Mouse (Mus musculus): ENCODE measurements around the gene Pfkfb4.
A peak's percentile ranks its signal among the peaks of the same experiment; 100 is the strongest.

The Pfkfb4 gene

GRCm38 (mm10) chr9:108991428-108992084 is at the start of gene Pfkfb4:
Gene Pfkfb4 (plus strand): TSS chr9:108991778.
- peak; percentile 99 for DNase-seq (ENCODE audit: low read depth, low spot score)

GRCm38 (mm10) chr9:108945111-108945510 is 46.5 kb upstream of the Pfkfb4 start:
- DNase-seq (ENCODE audit: low read depth, low spot score), result no peak

DNA sequence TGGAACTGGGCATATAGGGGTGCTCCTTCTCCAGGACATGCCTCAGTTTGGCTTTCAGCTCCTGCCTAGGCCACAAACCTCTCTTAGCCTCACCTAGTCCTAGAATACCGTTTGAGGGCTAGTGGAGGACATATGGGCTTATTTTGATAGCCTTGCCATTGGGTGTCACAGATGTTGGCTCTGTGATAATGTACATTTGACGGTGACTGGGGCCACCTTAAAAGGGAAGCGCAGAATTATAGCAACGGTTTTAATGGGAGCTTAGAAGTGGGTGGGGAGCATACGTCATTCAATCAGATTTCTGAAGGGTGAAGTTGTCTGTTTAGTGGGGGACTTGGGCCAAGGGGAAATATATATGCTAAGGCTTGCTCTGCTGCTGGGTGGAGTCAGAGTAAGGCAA is 46.0 kb upstream of the Pfkfb4 start:
- no peak for DNase-seq (ENCODE audit: low read depth, low spot score)

- peak; percentile 64 for DNase-seq (ENCODE audit: low read depth, low spot score)
These were observed 42.2 kb upstream of the Pfkfb4 start for GRCm38 (mm10) chr9:108949231-108949966.

GRCm38 (mm10) chr9:108949967-108950728 is 41.4 kb upstream of the Pfkfb4 start:
- DNase-seq (ENCODE audit: low read depth, low spot score), result peak; percentile 72

DNA sequence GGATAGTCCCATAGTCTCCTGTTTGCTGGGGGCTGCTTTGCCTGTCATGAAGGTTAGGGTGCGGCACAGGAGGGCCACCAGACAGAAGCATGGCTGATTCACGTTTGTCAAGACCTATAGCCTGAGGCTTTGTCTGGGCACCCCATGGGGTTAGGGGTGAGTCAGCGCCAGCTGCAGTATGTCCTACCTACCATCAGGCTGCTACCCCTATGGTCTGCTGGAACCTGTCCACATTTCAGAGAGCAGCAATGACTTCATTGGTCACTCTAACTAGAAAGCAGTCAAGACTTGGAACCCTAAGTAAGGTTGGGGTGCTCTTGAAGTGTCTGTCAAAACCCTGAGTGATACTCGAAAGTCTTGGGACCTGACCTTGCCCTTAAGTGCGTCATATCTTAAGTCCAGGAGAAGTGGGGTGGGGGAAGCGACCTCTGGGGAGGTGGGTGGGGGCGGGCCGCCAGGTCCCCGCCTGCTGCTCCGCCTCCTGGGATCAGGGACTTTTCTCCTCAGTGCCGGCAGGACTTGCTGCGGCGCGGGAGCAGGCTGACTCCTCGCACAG is 38.4 kb upstream of the Pfkfb4 start, which contains the start of gene Col7a1:
TSS of gene Col7a1 (plus strand) at position 506 of the 556 bp plus-strand sequence.
- DNase-seq (ENCODE audit: low read depth, low spot score), result no peak

DNA sequence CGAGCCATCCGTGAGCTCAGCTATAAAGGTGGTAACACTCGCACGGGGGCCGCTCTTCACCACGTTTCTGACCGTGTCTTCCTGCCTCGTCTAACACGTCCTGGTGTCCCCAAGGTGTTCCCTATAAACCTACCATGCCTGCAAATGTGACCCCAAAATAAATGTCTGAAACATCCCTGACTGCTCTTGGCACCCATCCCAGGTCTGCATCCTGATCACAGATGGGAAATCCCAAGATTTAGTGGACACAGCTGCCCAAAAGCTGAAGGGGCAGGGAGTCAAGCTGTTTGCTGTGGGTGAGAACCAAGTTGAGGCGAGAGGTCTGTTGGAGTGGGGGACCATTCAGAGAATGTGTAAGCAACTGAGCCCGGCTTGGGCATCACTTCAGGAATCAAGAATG is 36.3 kb upstream of the Pfkfb4 start:
- DNase-seq (ENCODE audit: low read depth, low spot score), result no peak

- DNase-seq (ENCODE audit: low read depth, low spot score), result no peak
These were observed 35.7 kb upstream of the Pfkfb4 start for GRCm38 (mm10) chr9:108955846-108956245.

DNA sequence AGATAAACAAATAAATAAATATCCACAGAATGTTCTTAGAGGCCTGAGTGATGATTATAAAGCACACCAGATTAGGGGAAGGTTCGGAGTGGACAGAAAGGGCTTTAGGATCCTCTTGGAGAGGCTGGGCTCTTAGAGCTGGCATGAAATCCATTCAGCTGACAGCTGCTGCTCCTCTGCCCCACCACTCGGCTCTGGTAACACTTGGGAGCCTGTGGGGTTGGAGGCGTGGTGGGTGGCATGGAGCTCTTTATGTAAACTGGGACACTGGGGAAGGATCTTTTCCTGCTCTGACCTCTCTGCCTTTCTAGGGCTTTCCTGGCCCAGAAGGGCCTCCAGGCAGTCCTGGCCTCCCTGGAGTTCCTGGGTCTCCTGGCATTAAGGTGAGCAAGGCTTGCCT is 28.0 kb upstream of the Pfkfb4 start:
- DNase-seq (ENCODE audit: low read depth, low spot score), result peak; percentile 69

DNA sequence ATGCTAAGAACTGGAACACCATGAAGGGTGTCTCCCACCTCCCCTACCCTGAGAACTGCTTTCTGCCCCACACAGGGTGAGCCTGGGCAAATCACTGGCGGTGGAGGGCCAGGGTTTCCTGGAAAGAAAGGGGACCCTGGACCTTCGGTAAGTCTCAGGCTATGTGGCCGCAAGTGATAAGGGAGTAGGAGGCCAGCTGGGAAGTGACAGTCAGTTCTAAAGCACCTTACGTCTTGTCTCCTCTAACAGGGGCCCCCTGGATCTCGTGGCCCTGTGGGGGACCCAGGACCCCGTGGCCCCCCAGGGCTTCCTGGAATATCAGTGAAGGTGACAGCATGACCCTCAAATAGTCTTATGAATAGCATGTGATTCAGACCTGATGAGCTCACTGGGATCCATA is 27.2 kb upstream of the Pfkfb4 start:
- no peak for DNase-seq (ENCODE audit: low read depth, low spot score)

DNA sequence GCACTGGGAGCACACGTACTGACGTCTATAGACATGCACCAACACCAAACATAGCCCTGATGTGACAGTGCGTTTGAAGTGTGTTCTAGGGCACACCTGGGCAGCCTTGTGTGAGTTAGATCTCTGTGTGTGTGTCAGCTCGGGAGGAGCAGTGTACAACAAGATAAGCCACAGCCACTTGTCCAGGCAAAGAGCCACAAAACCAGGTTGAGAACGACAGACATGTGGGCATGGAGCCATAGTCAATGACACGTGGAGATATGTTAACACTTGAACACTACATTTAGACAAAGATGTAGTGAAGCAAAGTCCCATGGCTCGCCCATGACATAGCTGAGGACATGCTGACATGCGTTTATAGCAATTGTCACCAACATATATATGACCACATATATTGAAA is 21.0 kb upstream of the Pfkfb4 start:
- no peak for DNase-seq (ENCODE audit: low read depth, low spot score)

DNA sequence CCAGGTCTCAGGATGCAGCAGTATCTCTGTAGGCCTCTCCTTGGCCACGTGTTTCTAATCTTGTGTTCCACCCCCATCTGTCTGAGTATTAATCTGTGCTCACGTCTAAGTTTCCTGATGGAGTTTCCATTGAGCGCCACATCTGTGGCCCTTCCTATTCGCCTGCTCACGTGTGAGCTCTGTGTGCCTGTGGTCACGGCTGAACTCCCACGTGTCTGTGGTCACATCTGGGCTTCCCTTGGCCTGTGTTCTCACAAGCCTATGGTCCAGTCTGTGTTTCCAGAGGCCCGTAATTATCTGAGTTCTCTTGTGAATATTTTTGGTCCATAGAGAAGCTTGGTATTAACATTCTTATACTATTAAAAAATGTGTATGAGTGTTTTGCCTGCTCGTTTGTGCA is 15.1 kb upstream of the Pfkfb4 start:
- no peak for DNase-seq (ENCODE audit: low read depth, low spot score)

DNA sequence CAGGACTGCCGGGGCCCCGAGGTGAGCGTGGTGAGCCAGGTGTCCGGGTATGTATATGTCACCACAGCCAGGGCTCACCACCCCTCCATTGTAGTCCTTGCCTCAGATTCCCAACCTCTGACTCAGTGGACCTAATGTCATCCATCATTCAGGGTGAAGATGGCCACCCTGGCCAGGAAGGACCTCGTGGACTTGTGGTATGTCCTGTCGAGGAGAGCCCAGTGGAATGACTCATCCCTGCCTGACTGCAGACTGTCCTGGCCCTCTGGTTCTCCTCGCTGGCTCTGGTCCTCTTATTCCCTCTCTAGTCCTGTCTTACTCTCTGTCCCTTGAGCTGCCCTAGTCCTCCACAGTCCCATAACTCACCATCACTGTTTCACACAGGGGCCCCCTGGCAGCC is 13.6 kb upstream of the Pfkfb4 start:
- DNase-seq (ENCODE audit: low read depth, low spot score), result no peak

- no peak for DNase-seq (ENCODE audit: low read depth, low spot score)
These were observed 9.1 kb upstream of the Pfkfb4 start for GRCm38 (mm10) chr9:108982498-108982897.

DNA sequence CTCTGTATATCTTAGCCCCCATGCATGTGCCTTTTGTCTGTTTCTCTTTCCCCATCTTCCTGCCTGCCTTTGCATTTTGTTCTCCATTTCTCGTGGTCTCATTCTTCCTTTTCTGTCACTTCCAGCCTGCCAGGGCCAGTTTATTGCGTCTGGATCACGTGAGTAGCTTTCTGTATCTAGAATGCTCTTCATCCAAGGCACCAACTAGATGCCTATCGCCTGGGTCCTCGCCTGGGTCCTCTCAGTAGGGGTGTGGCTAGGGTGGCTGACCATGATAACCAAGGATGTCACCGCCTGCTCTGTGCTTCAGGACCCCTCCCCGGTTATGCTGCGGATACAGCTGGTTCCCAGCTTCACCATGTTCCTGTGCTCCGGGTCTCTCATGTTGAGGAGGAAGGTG is 8.4 kb upstream of the Pfkfb4 start:
- no peak for DNase-seq (ENCODE audit: low read depth, low spot score)

- DNase-seq (ENCODE audit: low read depth, low spot score), result no peak
These were observed 5.9 kb upstream of the Pfkfb4 start, which contains the start of gene Ucn2 for GRCm38 (mm10) chr9:108985710-108986109. Gene Ucn2 (plus strand): TSS chr9:108986010.

GRCm38 (mm10) chr9:108987704-108988350 is 3.8 kb upstream of the Pfkfb4 start:
- peak; percentile 54 for DNase-seq (ENCODE audit: low read depth, low spot score)

DNA sequence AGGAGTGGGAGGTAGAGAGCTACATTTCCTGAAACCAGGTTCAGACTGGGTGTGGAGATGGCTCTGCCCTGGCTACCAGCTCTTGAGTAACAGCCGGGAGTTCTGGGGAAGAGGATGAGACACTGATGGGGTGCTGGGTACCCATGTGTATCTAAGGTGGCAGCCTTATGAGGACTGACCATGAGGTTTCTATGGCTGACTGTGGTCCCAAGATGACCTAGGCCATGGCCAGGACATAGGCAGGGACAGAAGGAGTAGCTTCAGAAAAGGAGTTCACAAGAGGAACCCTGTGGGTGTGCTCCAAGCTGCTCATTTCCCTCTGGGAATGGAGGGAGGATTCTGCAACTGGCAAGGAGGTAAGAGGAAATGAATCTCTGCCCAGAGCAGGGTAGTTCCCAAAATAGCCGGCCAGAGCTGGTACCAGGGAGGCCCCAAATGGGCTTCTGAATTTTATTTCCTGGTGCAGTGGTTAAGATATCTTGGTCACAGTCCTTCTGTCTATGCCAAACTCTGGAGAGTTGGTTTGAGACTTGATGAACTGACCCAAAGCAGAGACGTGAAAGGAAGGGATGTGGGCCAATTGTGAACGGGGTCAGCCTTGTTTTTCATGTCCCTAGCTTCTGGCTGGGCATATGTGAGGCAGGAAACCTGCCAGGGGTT is 1.6 kb upstream of the Pfkfb4 start:
- peak; percentile 60 for DNase-seq (ENCODE audit: low read depth, low spot score)

- DNase-seq (ENCODE audit: low read depth, low spot score), result no peak
These were observed 1.1 kb upstream of the Pfkfb4 start for GRCm38 (mm10) chr9:108990462-108990820.

DNA sequence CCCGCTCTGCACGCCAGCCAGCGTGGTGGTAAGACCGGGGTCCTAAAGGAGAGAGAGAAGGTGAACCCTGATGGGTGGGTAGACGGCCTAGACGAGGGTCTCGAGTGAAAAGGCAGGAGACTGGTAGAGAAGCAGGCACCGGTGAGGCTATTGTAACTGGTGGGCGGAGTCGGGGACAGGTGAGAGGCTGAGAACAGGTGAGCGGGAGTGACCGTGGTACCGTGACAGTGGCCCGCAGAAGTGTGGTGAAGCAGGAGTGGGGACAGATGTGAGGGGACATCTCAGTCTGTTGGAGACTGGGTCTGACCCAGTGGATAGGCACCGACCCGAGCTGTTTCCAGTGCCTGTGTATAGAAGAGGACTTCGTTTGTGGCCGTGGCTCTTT is 499 bp downstream of the Pfkfb4 start:
- no peak for DNase-seq (ENCODE audit: low read depth, low spot score)

Measured in skeletal muscle tissue, adult 2 months (tissue).